Mouse (Mus musculus) kidney, embryonic 16.5 days (tissue): ENCODE measurements around the gene Gorasp2. TPM values are rescaled to one million over a fixed set of nuclear protein-coding genes. Genes with fewer than 3 reads are reported as not detected.

Experiments used
- ATAC-seq: fragments of 200-750 bp; cut with Nextera tagmentation; 2 replicates; pipeline ENCODE4 v1.8.0; 2017; ENCODE audit warnings: moderate TSS enrichment; ENCODE audit not compliant: low FRiP score, low TSS enrichment
- H3K27ac ChIP-seq: fragments of 300-500 bp; sonication (generic); 2 replicates; pipeline ENCODE4 v1.5.1; 2014; ENCODE audit warnings: low read length
- H3K27me3 ChIP-seq: fragments of 300-500 bp; sonication (generic); 2 replicates; pipeline ENCODE4 v1.6.1; 2014; ENCODE audit warnings: low read length, control low read depth, mixed read lengths; ENCODE audit not compliant: insufficient read depth
- H3K36me3 ChIP-seq: fragments of 300-500 bp; sonication (generic); 2 replicates; pipeline ENCODE4 v1.6.1; 2014; ENCODE audit warnings: low read length, control low read depth, mixed read lengths; ENCODE audit not compliant: insufficient read depth
- H3K4me1 ChIP-seq: fragments of 300-500 bp; sonication (generic); 2 replicates; pipeline ENCODE4 v1.6.1; 2014; ENCODE audit warnings: low read length, control low read depth, mixed read lengths; ENCODE audit not compliant: insufficient read depth
- H3K4me2 ChIP-seq: fragments of 300-500 bp; sonication (generic); replicated peaks from 2 replicates; pipeline ENCODE4 v1.6.1; 2014; ENCODE audit warnings: low read depth, low read length
- H3K4me3 ChIP-seq: fragments of 300-500 bp; sonication (generic); 2 replicates; pipeline ENCODE4 v1.5.1; 2014; ENCODE audit warnings: mild to moderate bottlenecking, low read length
- H3K9ac ChIP-seq: fragments of 300-500 bp; sonication (generic); replicated peaks from 2 replicates; pipeline ENCODE4 v1.6.1; 2014; ENCODE audit warnings: low read length
- H3K9me3 ChIP-seq: fragments of 300-500 bp; sonication (generic); 2 replicates; pipeline ENCODE4 v1.6.1; 2016; ENCODE audit warnings: low read length, control low read depth
- WGBS: fragments of 180-500 bp; shearing (Covaris S2); extraction: QIAGEN DNeasy Blood & Tissue Kit; methylation state at CpG from one replicate; pipeline ENCODE4 v1.1.7; 2014; 5-methylcytosine and 5-hydroxymethylcytosine counted together
- polyA plus RNA-seq: library from polyadenylated mRNA; unstranded; fragments of >200 nt; fragmentation: Nextera tagmentation; extraction: Ambion mirVana; gene quantifications from 2 replicates; pipeline ENCODE4 v1.2.1, GENCODE M21; 2015

Gorasp2 gene
- polyA plus RNA-seq, 1 experiment from 2014 or later, result 176 TPM

- H3K9ac ChIP-seq, result no peak overlapping the region
- ATAC-seq, result no peak
- 61% methylated on average over 2 of the region's 2 CpGs for WGBS
- H3K4me2 ChIP-seq, result no peak overlapping the region
- H3K4me3 ChIP-seq, result no peak overlapping the region
- H3K27me3 ChIP-seq, result no peaks in the 10 kb centered on the region
- peaks cover 64% of the 10 kb centered on the region for H3K36me3 ChIP-seq
- no peaks in the 10 kb centered on the region for H3K4me1 ChIP-seq
- no peaks in the 10 kb centered on the region for H3K9me3 ChIP-seq
- no peak overlapping the region for H3K27ac ChIP-seq
Observed at GRCm38 (mm10) chr2:70682324-70682723, 20.9 kb downstream of the Gorasp2 start.

GRCm38 (mm10) chr2:70688454-70689078 is 27.2 kb downstream of the Gorasp2 start:
- Histone ChIP-seq H3K4me1 (no peaks in the 10 kb centered on the region), H3K9me3 (no peaks in the 10 kb centered on the region), H3K4me3 (no peak overlapping the region), H3K27ac (no peak overlapping the region), H3K27me3 (no peaks in the 10 kb centered on the region), H3K36me3 (peaks cover 78% of the 10 kb centered on the region), H3K9ac (no peak overlapping the region), H3K4me2 (no peak overlapping the region)
- WGBS, result 93% methylated on average over 21 of the region's 21 CpGs
- no peak for ATAC-seq

- Histone ChIP-seq H3K4me3 (no peak overlapping the region), H3K9ac (no peak overlapping the region), H3K4me1 (no peaks in the 10 kb centered on the region), H3K4me2 (no peak overlapping the region), H3K9me3 (no peaks in the 10 kb centered on the region), H3K27ac (no peak overlapping the region), H3K36me3 (peaks cover 69% of the 10 kb centered on the region), H3K27me3 (no peaks in the 10 kb centered on the region)
- 74% methylated on average over 11 of the region's 11 CpGs for WGBS
- no peak for ATAC-seq
Observed at GRCm38 (mm10) chr2:70690195-70690594, 28.8 kb downstream of the Gorasp2 start.

- no peak for ATAC-seq
- Histone ChIP-seq H3K36me3 (peaks cover 26% of the 10 kb centered on the region), H3K9ac (no peak overlapping the region), H3K9me3 (no peaks in the 10 kb centered on the region), H3K27ac (no peak overlapping the region), H3K4me1 (no peaks in the 10 kb centered on the region), H3K4me3 (no peak overlapping the region), H3K4me2 (no peak overlapping the region), H3K27me3 (no peaks in the 10 kb centered on the region)
- WGBS, result 82% methylated on average over 10 of the region's 10 CpGs
Observed at GRCm38 (mm10) chr2:70695712-70696111, 34.3 kb downstream of the Gorasp2 start.

GRCm38 (mm10) chr2:70700851-70701250 is 39.5 kb downstream of the Gorasp2 start:
- no peaks in the 10 kb centered on the region for H3K36me3 ChIP-seq
- no peak overlapping the region for H3K4me2 ChIP-seq
- no peak overlapping the region for H3K4me3 ChIP-seq
- H3K27me3 ChIP-seq, result no peaks in the 10 kb centered on the region
- H3K4me1 ChIP-seq, result 0 out of 2 replicates have a peak, but pooled peaks cover 3% of the 10 kb centered on the region
- no peak overlapping the region for H3K9ac ChIP-seq
- H3K27ac ChIP-seq, result no peak overlapping the region
- no peaks in the 10 kb centered on the region for H3K9me3 ChIP-seq
- WGBS, result 74% methylated on average over 3 of the region's 3 CpGs
- no peak for ATAC-seq

- no peak for ATAC-seq
- Histone ChIP-seq H3K9ac (no peak overlapping the region), H3K27ac (no peak overlapping the region), H3K9me3 (no peaks in the 10 kb centered on the region), H3K4me1 (0 out of 2 replicates have a peak, but pooled peaks cover 3% of the 10 kb centered on the region), H3K4me3 (no peak overlapping the region), H3K36me3 (no peaks in the 10 kb centered on the region), H3K4me2 (no peak overlapping the region), H3K27me3 (no peaks in the 10 kb centered on the region)
- 57% methylated on average over 9 of the region's 9 CpGs for WGBS
Observed at GRCm38 (mm10) chr2:70701571-70701970, 40.2 kb downstream of the Gorasp2 start.

- Histone ChIP-seq H3K27me3 (no peaks in the 10 kb centered on the region), H3K36me3 (no peaks in the 10 kb centered on the region), H3K4me2 (no peak overlapping the region), H3K27ac (no peak overlapping the region), H3K4me3 (no peak overlapping the region), H3K9ac (no peak overlapping the region), H3K4me1 (0 out of 2 replicates have a peak, but pooled peaks cover 3% of the 10 kb centered on the region), H3K9me3 (no peaks in the 10 kb centered on the region)
- no peak for ATAC-seq
- 28% methylated on average over 4 of the region's 5 CpGs for WGBS
Observed at GRCm38 (mm10) chr2:70702403-70702802, 41.0 kb downstream of the Gorasp2 start.

GRCm38 (mm10) chr2:70708986-70709730 is 47.8 kb downstream of the Gorasp2 start:
- no peak for ATAC-seq
- Histone ChIP-seq H3K4me3 (no peak overlapping the region), H3K4me1 (0 out of 2 replicates have a peak, but pooled peaks cover 3% of the 10 kb centered on the region), H3K36me3 (peaks cover 26% of the 10 kb centered on the region), H3K4me2 (no peak overlapping the region), H3K27me3 (no peaks in the 10 kb centered on the region), H3K9ac (no peak overlapping the region), H3K27ac (no peak overlapping the region), H3K9me3 (no peaks in the 10 kb centered on the region)
- 64% methylated on average over 13 of the region's 13 CpGs for WGBS

- no peak overlapping the region for H3K4me2 ChIP-seq
- no peaks in the 10 kb centered on the region for H3K4me1 ChIP-seq
- no peak overlapping the region for H3K27ac ChIP-seq
- ATAC-seq, result no peak
- no peak overlapping the region for H3K4me3 ChIP-seq
- no peak overlapping the region for H3K9ac ChIP-seq
- H3K36me3 ChIP-seq, result peaks cover 34% of the 10 kb centered on the region
- no peaks in the 10 kb centered on the region for H3K9me3 ChIP-seq
- 91% methylated on average over 7 of the region's 7 CpGs for WGBS
- no peaks in the 10 kb centered on the region for H3K27me3 ChIP-seq
Observed at GRCm38 (mm10) chr2:70710236-70710635, 48.9 kb downstream of the Gorasp2 start.

- H3K36me3 ChIP-seq, result peaks cover 39% of the 10 kb centered on the region
- no peaks in the 10 kb centered on the region for H3K9me3 ChIP-seq
- no peaks in the 10 kb centered on the region for H3K4me1 ChIP-seq
- no peaks in the 10 kb centered on the region for H3K27me3 ChIP-seq
- no peak for ATAC-seq
- H3K4me3 ChIP-seq, result no peak overlapping the region
- H3K27ac ChIP-seq, result no peak overlapping the region
- H3K4me2 ChIP-seq, result no peak overlapping the region
- WGBS, result 89% methylated on average over 4 of the region's 4 CpGs
- H3K9ac ChIP-seq, result no peak overlapping the region
Observed at GRCm38 (mm10) chr2:70710878-70711277, 49.5 kb downstream of the Gorasp2 start.
